Mouse (Mus musculus) midbrain, embryonic 12.5 days (tissue): Measurements from ENCODE around the gene Camta1. TPM values are rescaled to one million over a fixed set of nuclear protein-coding genes. Genes with fewer than 3 reads are reported as not detected.
A peak's percentile ranks its signal among the peaks of the same experiment; 100 is the strongest.

Experiments
- ATAC-seq: fragments of 200-750 bp; cut with Nextera tagmentation; 2 replicates; pipeline ENCODE4 v1.8.0; 2017; ENCODE audit warnings: low read depth, moderate TSS enrichment, moderate library complexity; ENCODE audit not compliant: low FRiP score
- H3K27ac ChIP-seq: fragments of 300-500 bp; sonication (generic); replicated peaks from 2 replicates; pipeline ENCODE4 v1.5.1; 2016; ENCODE audit warnings: mild to moderate bottlenecking
- H3K27me3 ChIP-seq: fragments of 300-500 bp; sonication (generic); 2 replicates; pipeline ENCODE4 v1.6.1; 2016; ENCODE audit warnings: mild to moderate bottlenecking
- H3K36me3 ChIP-seq: fragments of 300-500 bp; sonication (generic); 2 replicates; pipeline ENCODE4 v1.6.1; 2016
- H3K4me1 ChIP-seq: fragments of 300-500 bp; sonication (generic); 2 replicates; pipeline ENCODE4 v1.6.1; 2016
- H3K4me2 ChIP-seq: fragments of 300-500 bp; sonication (generic); replicated peaks from 2 replicates; pipeline ENCODE4 v1.6.1; 2016; ENCODE audit warnings: mild to moderate bottlenecking, moderate library complexity
- H3K4me3 ChIP-seq: fragments of 300-500 bp; sonication (generic); 2 replicates; pipeline ENCODE4 v1.5.1; 2016; ENCODE audit warnings: mild to moderate bottlenecking
- H3K9ac ChIP-seq: fragments of 300-500 bp; sonication (generic); replicated peaks from 2 replicates; pipeline ENCODE4 v1.6.1; 2016; ENCODE audit warnings: mild to moderate bottlenecking, moderate library complexity
- H3K9me3 ChIP-seq: fragments of 300-500 bp; sonication (generic); 2 replicates; pipeline ENCODE4 v1.6.1; 2016; ENCODE audit warnings: mild to moderate bottlenecking
- WGBS: fragments of 180-500 bp; shearing (Covaris S2); methylation state at CpG from one replicate; pipeline ENCODE4 v1.1.7; 2016; 5-methylcytosine and 5-hydroxymethylcytosine counted together
- polyA plus RNA-seq: library from polyadenylated mRNA; unstranded; fragments of >200 nt; fragmentation: Nextera tagmentation; extraction: Ambion mirVana; gene quantifications from 2 replicates; pipeline ENCODE4 v1.2.1, GENCODE M21; 2016

Gene Camta1
- polyA plus RNA-seq, 1 experiment from 2014 or later, result 135 TPM

DNA sequence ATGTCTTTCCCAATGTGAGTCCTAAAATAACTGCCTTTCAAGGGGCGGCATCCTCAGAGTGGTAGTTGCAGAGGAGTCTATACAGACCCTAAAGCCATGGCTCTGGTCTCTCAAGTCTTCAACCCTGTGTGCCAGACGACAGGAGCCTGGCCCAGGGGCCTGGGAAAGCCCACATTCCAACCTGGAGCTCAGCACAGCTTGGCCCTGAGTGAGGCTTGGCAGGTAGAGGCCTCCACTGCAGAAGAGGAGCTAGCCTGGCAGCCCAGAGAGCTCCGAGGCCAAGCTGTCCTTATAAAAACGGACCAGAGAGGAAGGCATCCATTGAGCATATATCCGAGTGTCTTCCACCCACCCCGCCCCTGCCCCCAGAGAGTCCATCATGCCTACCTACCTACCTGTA is 452.4 kb downstream of the Camta1 start:
- WGBS, result 80% methylated on average over 6 of the region's 6 CpGs
- H3K27ac ChIP-seq, result no peak overlapping the region
- peaks cover 5% of the 10 kb centered on the region; the same call in 1 of the 2 replicates for H3K9me3 ChIP-seq
- H3K4me3 ChIP-seq, result no peak overlapping the region
- no peak overlapping the region for H3K9ac ChIP-seq
- no peaks in the 10 kb centered on the region for H3K36me3 ChIP-seq
- peaks cover 24% of the 10 kb centered on the region for H3K4me1 ChIP-seq
- no peak overlapping the region for H3K4me2 ChIP-seq
- H3K27me3 ChIP-seq, result peaks cover 17% of the 10 kb centered on the region
- no peak for ATAC-seq

- no peak for ATAC-seq
Observed at GRCm38 (mm10) chr4:151408811-151409210, 452.9 kb downstream of the Camta1 start.

DNA sequence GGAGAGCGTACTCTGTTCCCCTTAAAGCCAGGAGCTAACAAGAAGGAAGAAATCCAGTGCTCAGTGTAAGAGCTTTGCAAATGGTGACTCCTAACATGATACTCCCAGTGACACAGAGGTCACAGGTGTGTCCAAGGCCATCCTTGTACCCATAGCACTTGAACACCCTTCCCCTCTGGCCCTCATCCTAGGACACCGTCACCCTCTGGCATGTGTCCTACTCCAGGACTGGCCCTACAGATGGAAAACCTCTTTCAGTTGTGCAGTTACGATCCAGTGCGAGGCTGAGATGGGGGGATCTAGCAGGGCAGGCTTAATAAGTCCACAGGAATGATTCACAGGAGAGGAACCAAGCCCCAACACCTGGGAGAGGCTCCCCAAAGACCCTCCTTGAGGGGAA is 453.4 kb downstream of the Camta1 start:
- Histone ChIP-seq H3K27me3 (peaks cover 17% of the 10 kb centered on the region), H3K9me3 (peaks cover 5% of the 10 kb centered on the region; the same call in 1 of the 2 replicates), H3K4me2 (no peak overlapping the region), H3K4me1 (peaks cover 24% of the 10 kb centered on the region), H3K36me3 (no peaks in the 10 kb centered on the region), H3K27ac (no peak overlapping the region), H3K4me3 (no peak overlapping the region), H3K9ac (no peak overlapping the region)
- WGBS, result 90% methylated on average over 4 of the region's 4 CpGs
- no peak for ATAC-seq

More at GRCm38 (mm10) chr4:151408811-151409210, 452.9 kb downstream of the Camta1 start:
- Histone ChIP-seq H3K27me3 (peaks cover 17% of the 10 kb centered on the region), H3K27ac (no peak overlapping the region), H3K36me3 (no peaks in the 10 kb centered on the region), H3K9ac (no peak overlapping the region), H3K4me1 (peaks cover 24% of the 10 kb centered on the region), H3K4me2 (no peak overlapping the region), H3K4me3 (no peak overlapping the region), H3K9me3 (peaks cover 5% of the 10 kb centered on the region; the same call in 1 of the 2 replicates)
- WGBS, result 58% methylated on average over 8 of the region's 8 CpGs

- peaks cover 5% of the 10 kb centered on the region; the same call in 1 of the 2 replicates for H3K9me3 ChIP-seq
- H3K4me3 ChIP-seq, result no peak overlapping the region
- H3K4me2 ChIP-seq, result no peak overlapping the region
- H3K36me3 ChIP-seq, result no peaks in the 10 kb centered on the region
- no peak for ATAC-seq
- H3K27ac ChIP-seq, result no peak overlapping the region
- peaks cover 15% of the 10 kb centered on the region for H3K4me1 ChIP-seq
- H3K27me3 ChIP-seq, result peaks cover 7% of the 10 kb centered on the region; the same call in 1 of the 2 replicates
- H3K9ac ChIP-seq, result no peak overlapping the region
- WGBS, result 97% methylated on average over 2 of the region's 2 CpGs
Observed at GRCm38 (mm10) chr4:151407129-151407528, 454.5 kb downstream of the Camta1 start.

- H3K4me1 ChIP-seq, result 0 out of 2 replicates have a peak, but pooled peaks cover 3% of the 10 kb centered on the region
- H3K36me3 ChIP-seq, result no peaks in the 10 kb centered on the region
- H3K9ac ChIP-seq, result no peak overlapping the region
- no peak for ATAC-seq
- H3K27ac ChIP-seq, result no peak overlapping the region
- H3K4me3 ChIP-seq, result no peak overlapping the region
- WGBS, result 77% methylated on average over 17 of the region's 17 CpGs
- H3K9me3 ChIP-seq, result peaks cover 5% of the 10 kb centered on the region; the same call in 1 of the 2 replicates
- no peak overlapping the region for H3K4me2 ChIP-seq
- H3K27me3 ChIP-seq, result peaks cover 7% of the 10 kb centered on the region; the same call in 1 of the 2 replicates
Observed at GRCm38 (mm10) chr4:151404581-151405256, 457.0 kb downstream of the Camta1 start.

DNA sequence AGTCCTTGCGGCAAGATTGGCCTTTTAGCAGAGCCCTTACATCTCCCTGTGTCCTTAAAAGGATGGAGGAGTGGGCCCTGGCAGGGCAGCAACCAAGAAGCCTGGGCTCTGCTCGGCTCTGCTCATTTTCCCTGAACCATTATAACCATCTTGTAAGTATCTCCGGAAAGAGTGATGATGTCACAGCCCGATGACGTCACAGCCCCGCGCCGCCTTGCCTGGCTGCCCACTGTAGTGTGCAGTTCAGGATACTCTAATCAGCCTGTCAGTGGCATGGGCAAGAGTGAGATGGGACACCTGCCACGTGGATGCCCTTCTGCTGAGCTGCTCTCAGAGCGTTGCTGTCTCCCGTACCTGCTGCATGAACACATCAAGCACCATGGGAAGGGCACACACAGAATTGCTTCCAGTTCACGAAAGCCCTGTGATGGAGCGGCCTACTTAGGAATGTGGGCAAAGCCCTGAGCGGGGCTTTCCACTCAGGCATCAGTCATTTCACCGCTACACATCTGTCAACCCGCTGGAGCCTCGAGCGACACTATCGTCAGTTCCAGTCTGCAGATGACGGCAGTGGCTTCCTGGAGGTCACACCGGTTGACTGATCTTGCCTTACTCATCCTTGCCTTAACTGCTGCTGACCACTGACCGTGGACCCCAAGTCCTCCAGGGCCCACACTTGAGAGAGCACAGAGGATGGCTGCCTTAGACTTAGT is 459.8 kb downstream of the Camta1 start:
- Histone ChIP-seq H3K4me1 (no peaks in the 10 kb centered on the region), H3K9ac (no peak overlapping the region), H3K9me3 (no peaks in the 10 kb centered on the region), H3K27ac (no peak overlapping the region), H3K4me2 (no peak overlapping the region), H3K36me3 (no peaks in the 10 kb centered on the region), H3K27me3 (no peaks in the 10 kb centered on the region), H3K4me3 (no peak overlapping the region)
- ATAC-seq, result no peak
- 91% methylated on average over 22 of the region's 22 CpGs for WGBS

DNA sequence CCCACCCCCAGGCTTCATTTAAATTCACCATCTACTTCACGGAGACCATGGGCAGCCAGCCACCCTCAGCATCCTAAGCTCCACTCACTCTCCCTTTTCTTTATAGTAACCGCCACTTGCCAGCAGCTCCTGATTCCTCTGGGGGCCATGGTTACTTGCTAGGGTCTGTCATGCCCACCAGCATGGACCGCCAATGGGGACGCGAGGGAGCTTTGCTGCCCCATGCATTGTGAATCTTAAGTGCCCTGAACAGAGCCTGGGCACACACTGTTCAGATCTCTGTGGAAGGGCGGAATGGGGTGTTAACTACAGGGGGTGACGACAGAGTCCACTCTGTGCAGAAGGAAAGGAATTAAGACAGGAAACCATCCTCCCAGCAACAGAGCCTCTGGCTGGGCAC is 465.1 kb downstream of the Camta1 start:
- ATAC-seq, result no peak
- WGBS, result 72% methylated on average over 7 of the region's 7 CpGs
- H3K4me2 ChIP-seq, result no peak overlapping the region

DNA sequence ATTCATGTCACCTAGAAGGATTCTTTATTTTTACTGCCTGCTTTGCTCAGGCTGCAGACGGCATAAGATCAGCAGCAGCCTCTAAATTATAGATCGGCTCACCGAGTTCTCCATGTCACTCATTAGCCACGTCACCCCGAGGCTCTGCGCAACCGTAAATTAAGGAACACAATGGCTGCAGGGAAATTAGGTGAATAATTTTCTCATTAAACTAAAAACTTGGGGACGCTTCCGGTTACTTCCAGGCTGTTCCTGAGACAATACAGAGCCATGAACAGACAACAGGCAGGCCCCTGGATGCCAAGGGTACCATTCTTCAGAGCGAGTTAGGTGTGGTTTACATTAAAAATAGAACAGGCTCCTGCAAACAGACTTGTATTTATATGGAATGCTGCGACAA is 472.3 kb downstream of the Camta1 start:
- Histone ChIP-seq H3K4me3 (no peak overlapping the region), H3K4me2 (no peak overlapping the region), H3K9ac (no peak overlapping the region), H3K27me3 (peaks cover 8% of the 10 kb centered on the region), H3K36me3 (no peaks in the 10 kb centered on the region), H3K27ac (0 out of 2 replicates have a peak overlapping the region, but pooled peaks have one; percentile 11), H3K9me3 (no peaks in the 10 kb centered on the region), H3K4me1 (peaks cover 38% of the 10 kb centered on the region)
- no peak for ATAC-seq
- 72% methylated on average over 11 of the region's 11 CpGs for WGBS

More for the DNA sequence above, 465.1 kb downstream of the Camta1 start:
- H3K9ac ChIP-seq, result no peak overlapping the region
- H3K4me1 ChIP-seq, result peaks cover 8% of the 10 kb centered on the region; the same call in 1 of the 2 replicates
- H3K27me3 ChIP-seq, result no peaks in the 10 kb centered on the region
- H3K27ac ChIP-seq, result no peak overlapping the region
- no peak overlapping the region for H3K4me3 ChIP-seq
- no peaks in the 10 kb centered on the region for H3K36me3 ChIP-seq
- H3K9me3 ChIP-seq, result no peaks in the 10 kb centered on the region

DNA sequence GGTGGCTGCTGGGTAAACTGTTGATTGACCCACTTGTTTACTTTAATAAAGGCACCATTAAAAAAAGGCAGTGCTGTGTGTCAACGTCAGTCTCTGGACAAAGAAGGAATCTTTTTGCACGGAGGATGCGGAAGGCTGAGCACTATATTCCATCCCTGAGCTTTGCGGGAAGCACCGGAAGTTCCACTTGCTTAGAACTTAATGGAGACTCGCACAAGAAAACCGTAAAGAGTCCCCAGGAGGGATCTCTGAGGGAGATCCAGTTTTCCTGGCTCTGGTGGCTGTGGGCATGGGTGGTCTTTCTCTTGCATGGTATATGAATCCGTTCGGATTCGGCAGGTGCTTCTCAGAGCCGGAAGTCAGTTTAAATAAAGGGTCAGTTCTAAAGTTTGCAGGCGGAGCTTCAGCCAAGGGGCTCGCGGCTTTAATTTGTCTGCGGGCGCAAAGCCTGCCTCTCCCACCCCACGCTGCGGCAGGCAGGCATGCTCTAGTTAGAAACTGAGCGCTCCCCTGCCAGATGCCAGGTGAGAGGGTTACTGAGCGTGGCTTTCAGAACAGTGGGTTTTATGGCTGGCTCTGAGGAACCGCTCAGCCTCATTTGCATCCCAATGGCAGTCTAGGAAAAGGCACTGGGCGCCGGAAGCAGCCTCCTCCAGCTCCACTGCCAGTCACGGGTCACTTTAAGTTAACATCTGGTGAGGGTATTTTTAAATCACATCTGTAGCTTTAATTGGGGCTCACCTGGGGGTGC is 474.8 kb downstream of the Camta1 start:
- under 1% methylated on average over 24 of the region's 24 CpGs for WGBS
- Histone ChIP-seq H3K4me1 (peaks cover 36% of the 10 kb centered on the region), H3K4me3 (peak overlapping the region; percentile 52), H3K9me3 (no peaks in the 10 kb centered on the region), H3K27me3 (peaks cover 10% of the 10 kb centered on the region), H3K4me2 (peak overlapping the region; percentile 80), H3K36me3 (no peaks in the 10 kb centered on the region), H3K27ac (peak overlapping the region; percentile 54), H3K9ac (peak overlapping the region; percentile 59)
- ATAC-seq, result peak; percentile 59

GRCm38 (mm10) chr4:151385985-151386700 is 475.5 kb downstream of the Camta1 start:
- Histone ChIP-seq H3K36me3 (no peaks in the 10 kb centered on the region), H3K9me3 (no peaks in the 10 kb centered on the region), H3K4me3 (peak overlapping the region; percentile 52), H3K4me1 (peaks cover 36% of the 10 kb centered on the region), H3K27me3 (peaks cover 10% of the 10 kb centered on the region), H3K27ac (peak overlapping the region; percentile 3; the same call in 1 of the 2 replicates), H3K9ac (peak overlapping the region; percentile 59; the same call in 1 of the 2 replicates), H3K4me2 (peak overlapping the region; percentile 80)
- WGBS, result 13% methylated on average over 12 of the region's 12 CpGs
- ATAC-seq, result peak; percentile 28; the same call in 1 of the 2 replicates

DNA sequence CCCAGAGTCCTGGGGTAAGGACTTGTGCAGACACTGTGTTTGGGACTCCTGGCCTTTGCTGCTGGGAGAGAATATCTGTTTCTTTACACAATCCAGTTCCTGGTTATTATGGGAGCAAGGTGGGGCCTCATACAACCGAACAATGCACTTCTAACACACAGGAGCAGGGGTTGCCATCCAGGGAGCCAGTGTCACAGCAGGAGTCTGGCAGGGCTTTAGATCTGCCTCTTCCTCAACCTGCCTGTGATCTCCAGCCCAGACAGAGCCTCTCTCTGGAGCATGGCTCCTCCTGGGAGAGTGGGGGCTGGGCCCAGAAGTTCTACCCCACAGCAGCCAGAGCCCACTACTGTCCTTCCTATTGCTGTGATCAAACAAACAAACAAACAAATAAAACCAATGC is 483.9 kb downstream of the Camta1 start:
- Histone ChIP-seq H3K4me3 (no peak overlapping the region), H3K27ac (no peak overlapping the region), H3K9ac (no peak overlapping the region), H3K27me3 (peaks cover 6% of the 10 kb centered on the region; the same call in 1 of the 2 replicates), H3K36me3 (no peaks in the 10 kb centered on the region), H3K9me3 (no peaks in the 10 kb centered on the region), H3K4me1 (no peaks in the 10 kb centered on the region; the same call in 1 of the 2 replicates), H3K4me2 (no peak overlapping the region)
- WGBS, result 67% methylated on average over 1 of the region's 1 CpGs
- ATAC-seq, result no peak
